Mouse (Mus musculus) heart, postnatal 4 days (tissue): ENCODE data around the gene Cdk15. TPM values are rescaled to one million over a fixed set of nuclear protein-coding genes. Genes with fewer than 3 reads are reported as not detected.

Experiments used
- DNase-seq: peaks from one replicate; pipeline ENCODE4 v3.0.0; 2021
- total RNA-seq, 2 experiments: library from RNA; stranded (reverse); gene quantifications; 2 replicates each; pipeline ENCODE4 v1.2.3; 2021

The Cdk15 gene
- not detected for total RNA-seq

DNA sequence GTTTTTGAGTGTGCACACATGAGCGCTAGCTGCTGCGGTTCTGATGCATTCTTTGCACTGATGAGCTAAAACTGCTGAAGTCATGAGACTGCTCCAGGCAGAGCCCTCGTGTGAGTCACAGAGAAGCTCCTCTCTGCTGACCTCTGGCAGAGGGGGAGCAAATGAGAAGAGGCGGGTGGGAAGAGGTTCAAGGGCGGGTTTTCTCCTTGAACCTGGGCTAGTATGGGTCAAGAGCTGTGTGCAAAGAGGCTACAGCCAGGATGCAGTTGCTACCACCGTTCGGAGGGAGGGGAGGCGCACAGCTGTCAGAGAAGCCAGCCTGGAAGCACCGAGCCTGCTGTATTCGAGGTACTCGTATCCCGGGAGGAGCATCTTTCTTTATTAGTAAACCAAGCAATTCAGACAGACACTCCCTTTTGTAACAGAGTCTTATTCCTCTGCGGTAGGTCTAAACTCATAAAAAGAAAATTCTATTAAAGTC lies at the start of gene Cdk15:
Gene Cdk15, plus strand, starts transcription at position 156 of the 481 bp plus-strand sequence.
- DNase-seq: no peak

DNA sequence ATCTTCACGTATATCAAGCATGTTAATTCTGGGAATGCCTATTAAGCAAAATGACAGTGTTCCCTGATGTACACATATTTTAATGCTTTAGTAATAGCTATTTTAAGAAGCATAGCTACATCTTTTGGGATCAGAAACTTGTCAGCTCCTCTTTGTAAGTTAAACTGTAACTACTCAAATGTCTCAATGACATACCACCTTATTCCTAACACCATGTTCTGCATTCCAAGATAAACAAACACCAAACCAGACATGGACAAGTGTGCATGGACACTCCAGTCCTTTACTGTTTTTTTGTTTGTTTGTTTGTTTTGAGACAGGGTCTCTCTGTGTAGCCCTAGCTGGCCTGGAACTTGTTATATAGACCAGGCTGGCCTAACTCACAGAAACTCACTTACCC lies 48.4 kb upstream of the Cdk15 start:
- DNase-seq: no peak

DNA sequence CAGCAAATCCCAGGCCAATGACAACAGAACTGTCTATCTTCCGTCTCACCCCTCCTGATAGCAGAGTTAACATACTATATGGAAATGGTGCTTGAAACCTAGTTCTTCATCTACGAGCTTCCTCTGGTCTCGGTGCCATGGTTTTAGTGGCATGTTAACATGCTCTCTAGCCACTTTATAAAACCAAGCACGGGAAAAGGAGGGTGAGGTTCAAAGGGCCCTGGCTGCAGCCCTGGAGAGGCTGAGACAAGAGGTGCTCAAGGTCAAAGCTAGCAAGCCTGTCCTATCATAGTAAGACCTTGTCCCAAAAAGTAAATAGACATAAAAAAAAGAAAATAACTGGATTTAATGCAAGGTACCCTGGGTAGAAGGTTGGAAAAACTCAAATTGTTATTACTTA lies 45.1 kb upstream of the Cdk15 start:
- DNase-seq: no peak

- DNase-seq: no peak
Measured at GRCm38 (mm10) chr1:59212076-59212779, 44.5 kb upstream of the Cdk15 start.

- no peak for DNase-seq
Measured at GRCm38 (mm10) chr1:59212951-59213350, 43.8 kb upstream of the Cdk15 start.

DNA sequence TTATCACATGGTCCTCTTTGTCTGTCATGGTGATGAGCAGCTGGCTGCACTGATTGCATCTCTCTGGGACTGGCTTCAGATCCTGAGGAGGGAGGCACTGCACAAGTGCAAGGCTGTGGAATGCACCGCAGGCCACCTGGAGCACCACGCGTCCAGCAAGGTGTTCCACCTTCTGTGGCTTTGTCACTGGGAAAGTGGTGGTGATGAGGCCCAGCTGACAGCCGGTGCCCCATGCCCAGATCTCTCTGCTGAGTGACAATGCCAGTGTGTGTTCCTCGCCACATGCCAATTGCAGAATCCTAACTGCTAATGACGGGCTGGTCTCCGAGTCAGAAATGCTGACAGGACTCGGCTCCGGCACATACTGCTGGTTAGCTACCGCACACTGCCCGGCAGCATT lies 41.3 kb upstream of the Cdk15 start:
- DNase-seq: no peak

- no peak for DNase-seq
Measured at GRCm38 (mm10) chr1:59220371-59220770, 36.3 kb upstream of the Cdk15 start.

DNA sequence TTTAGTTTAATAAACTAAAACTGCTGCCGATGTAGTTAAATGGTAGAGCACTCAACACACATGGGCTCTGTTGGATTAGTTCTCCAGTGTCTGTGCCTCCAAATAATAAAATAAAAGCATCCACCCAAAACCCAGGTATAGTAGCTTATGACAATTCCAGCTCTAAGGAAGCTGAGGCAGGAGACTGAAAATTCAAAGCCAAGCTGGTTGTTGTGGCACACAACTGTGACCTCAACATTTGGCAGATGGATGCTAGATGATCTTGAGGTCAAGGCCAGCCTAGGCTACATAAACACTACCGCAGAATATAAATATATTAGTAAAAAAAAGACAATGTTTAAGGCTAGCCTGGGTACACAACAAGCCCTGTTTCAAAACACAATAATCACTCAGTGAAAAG lies 35.1 kb upstream of the Cdk15 start:
- no peak for DNase-seq

DNA sequence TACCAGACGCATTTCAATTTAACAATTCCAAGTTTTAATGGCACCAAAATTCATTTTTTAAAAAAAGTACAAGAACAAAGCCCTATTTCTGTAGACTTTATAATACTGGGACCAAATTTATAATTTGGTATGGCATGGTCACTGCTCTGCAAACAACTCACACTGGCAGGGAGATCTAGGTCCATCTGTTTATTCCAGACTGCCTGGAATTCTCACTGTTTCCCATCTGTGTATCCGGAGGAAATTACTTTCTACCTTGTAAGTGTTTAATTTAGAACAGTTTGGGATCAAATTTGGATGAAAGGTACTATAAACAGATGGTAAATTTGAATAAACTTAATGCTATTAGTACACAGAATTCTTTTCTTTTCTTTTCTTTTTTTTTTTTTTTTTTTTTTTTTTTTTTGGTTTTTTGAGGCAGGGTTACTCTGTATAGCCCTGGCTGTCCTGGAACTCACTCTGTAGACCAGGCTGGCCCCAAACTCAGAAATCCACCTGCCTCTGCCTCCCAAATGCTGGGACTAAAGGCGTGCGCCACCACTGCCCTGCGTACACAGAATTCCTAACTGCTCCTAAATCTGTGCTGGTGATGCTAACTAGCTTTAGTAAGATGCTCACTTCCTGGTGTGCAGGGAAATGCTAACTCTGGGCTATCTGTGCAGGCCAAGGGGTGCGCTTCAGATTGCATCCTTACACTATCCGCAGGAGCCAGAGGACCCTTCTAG lies 34.4 kb upstream of the Cdk15 start:
- no peak for DNase-seq

DNA sequence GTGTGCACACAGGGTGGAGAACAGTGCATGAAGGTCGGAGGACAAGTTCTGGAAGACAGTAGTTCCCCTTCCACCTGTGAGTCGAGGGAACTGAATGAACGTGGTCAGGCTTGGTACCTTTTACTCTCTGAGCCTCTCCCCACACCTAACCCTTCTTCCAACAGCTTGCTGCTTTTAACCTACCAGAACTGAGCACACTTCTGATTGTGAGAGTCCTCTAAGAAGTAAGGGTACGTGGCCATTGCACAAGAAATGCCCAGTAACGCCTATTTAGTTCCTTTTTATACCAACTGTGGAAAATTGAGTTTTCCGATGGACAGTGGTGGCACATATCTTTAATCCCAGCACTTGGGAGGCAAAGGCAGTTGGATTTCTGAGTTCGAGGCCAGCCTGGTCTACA lies 28.2 kb upstream of the Cdk15 start:
- no peak for DNase-seq

DNA sequence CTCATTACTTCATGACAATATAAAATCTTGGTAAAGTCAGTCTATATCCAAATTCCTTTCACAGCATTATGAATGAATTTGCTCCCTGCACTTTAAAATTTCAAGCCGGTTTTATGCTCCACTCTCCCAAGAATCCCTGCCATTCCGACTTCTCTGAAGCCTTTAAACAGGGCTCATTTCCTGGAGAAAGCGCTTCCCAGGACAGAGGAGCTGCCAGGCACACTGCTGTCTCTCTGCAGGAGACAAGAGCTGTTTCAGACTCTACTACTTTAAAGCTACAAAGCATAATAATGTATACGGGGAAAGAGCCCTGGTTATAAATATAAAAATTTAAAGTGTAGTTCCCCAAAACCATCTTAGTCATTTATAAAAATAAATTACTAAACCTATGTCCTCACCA lies 27.5 kb upstream of the Cdk15 start:
- no peak for DNase-seq

DNA sequence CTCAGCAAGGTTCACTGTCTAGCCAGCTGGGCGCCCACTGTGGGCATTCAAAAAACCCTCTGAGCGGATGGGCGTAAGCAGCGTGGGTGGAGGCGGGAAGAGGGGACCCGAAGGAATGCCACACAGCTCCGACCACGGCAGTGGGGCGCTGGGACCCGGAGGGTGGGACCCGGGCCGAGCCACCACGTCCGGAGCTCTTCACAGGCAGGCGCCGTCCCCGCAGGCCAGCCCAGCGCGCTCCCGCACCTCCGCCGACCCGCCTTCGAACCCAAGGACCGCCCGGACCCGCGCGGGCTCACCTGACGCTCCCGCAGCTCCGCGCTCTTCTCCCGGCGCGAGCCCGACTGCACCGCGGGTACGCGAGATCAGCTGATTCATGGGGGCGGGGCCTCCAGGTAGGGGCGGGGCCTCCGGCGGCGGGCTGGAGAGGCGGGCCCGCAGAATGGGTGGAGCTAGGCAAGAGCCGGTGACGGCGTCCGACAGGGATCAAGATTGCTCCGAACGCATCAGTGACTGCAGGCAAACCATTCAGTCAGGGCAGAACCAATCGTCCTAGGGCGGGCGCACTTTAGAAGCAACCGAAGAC lies 19.8 kb upstream of the Cdk15 start, which contains the start of gene Als2:
Gene Als2, minus strand, starts transcription at position 376 of the 586 bp plus-strand sequence.
- DNase-seq: peak; percentile 99

DNA sequence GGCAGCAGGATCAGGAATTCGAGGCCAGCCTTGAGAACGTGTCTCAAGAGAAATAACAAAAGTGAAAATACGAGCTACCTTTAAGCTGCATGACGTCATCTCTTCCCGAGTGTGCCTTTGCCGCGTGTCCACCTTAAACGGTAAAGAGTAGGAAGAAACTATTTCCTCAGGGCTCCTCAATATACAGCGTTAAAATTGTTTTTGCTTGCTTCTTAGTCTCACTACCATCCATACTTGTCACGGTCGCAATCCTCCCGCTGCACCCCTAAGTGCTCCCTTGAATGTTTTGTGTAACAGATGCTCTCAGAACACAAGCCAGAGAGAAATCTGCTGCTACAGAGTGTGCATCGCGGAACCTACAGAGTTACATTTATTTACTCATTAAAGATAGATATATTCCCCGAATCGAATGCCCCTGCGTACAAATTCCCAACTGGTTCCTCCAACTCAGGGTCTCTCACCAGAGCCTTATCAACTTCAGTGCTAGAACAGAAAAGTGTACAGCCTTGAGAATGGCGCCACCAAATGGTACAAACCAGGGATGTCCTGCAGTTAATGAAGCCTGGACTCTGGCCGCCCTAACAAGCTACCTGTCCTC lies 19.0 kb upstream of the Cdk15 start:
- DNase-seq: peak; percentile 73

GRCm38 (mm10) chr1:59243770-59244169 lies 12.9 kb upstream of the Cdk15 start:
- DNase-seq: no peak

DNA sequence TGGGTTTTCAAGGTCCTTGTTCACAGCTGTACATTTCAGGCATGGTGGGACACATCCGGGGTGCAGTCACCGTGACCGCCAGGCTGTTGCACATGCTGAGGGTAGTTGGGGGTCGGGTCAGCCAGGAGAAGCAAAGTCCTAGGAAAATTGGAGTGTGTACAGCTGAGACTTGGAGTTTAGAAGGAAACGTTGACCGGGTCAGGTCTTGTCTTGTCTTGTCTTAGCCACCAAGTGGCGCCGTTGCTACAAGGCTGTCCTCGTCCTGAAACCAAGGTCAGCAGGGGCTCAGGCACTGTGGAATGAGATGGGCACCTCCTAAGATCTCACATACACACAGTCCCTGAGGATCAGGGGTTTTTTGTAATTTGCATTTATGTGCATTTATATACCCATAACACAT lies 9.1 kb upstream of the Cdk15 start:
- peak; percentile 67 for DNase-seq

- no peak for DNase-seq
Measured at GRCm38 (mm10) chr1:59252762-59253161, 3.9 kb upstream of the Cdk15 start.

GRCm38 (mm10) chr1:59253301-59253909 lies 3.3 kb upstream of the Cdk15 start:
- no peak for DNase-seq

GRCm38 (mm10) chr1:59257736-59258135 lies 1.0 kb downstream of the Cdk15 start:
- DNase-seq: no peak

DNA sequence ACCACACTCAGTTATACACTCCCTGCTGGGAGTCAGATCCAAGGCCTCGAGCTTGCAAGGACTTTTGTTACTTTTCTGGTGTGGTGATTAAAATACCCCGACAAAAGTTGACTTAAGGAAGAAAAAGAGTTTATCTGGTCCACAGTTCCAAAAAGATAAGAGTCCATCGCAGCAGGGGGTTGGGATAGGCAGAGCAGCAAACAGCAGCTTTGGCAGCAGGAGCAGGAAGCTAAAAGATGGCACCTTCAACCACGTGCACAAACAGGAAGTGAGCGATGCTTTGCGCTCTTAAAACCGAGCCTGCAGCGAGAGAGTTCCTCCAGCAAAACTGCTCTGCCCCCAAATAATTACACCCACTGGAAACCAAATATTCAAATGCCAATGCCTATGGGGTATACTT lies 12.2 kb downstream of the Cdk15 start:
- no peak for DNase-seq

GRCm38 (mm10) chr1:59269466-59269865 lies 12.8 kb downstream of the Cdk15 start:
- no peak for DNase-seq

- peak; percentile 19 for DNase-seq
Measured at GRCm38 (mm10) chr1:59269951-59270689, 13.4 kb downstream of the Cdk15 start.

- DNase-seq: no peak
Measured at GRCm38 (mm10) chr1:59272189-59272588, 15.5 kb downstream of the Cdk15 start.
